Mouse (Mus musculus): ENCODE results near the gene Fign.

Fign gene

GRCm38 (mm10) chr2:64059477-64059876 lies 38.4 kb downstream of the Fign start:
- no peak for DNase-seq (ENCODE audit: low read depth, low spot score)

- DNase-seq (ENCODE audit: low read depth, low spot score): no peak
Measured at GRCm38 (mm10) chr2:64048142-64048541, 49.7 kb downstream of the Fign start.

- no peak for DNase-seq (ENCODE audit: low read depth, low spot score)
Measured at GRCm38 (mm10) chr2:64043099-64043498, 54.7 kb downstream of the Fign start.

- DNase-seq (ENCODE audit: low read depth, low spot score): no peak
Measured at GRCm38 (mm10) chr2:64035393-64035792, 62.4 kb downstream of the Fign start.

- no peak for DNase-seq (ENCODE audit: low read depth, low spot score)
Measured at GRCm38 (mm10) chr2:64033871-64034270, 64.0 kb downstream of the Fign start.

GRCm38 (mm10) chr2:64025961-64026360 lies 71.9 kb downstream of the Fign start:
- DNase-seq (ENCODE audit: low read depth, low spot score): no peak

- DNase-seq (ENCODE audit: low read depth, low spot score): no peak
Measured at GRCm38 (mm10) chr2:63994304-63995023, 103.4 kb downstream of the Fign start.

- no peak for DNase-seq (ENCODE audit: low read depth, low spot score)
Measured at GRCm38 (mm10) chr2:63985426-63985825, 112.4 kb downstream of the Fign start.

- no peak for DNase-seq (ENCODE audit: low read depth, low spot score)
Measured at GRCm38 (mm10) chr2:63982351-63982751, 115.5 kb downstream of the Fign start.

- no peak for DNase-seq (ENCODE audit: low read depth, low spot score)
Measured at GRCm38 (mm10) chr2:63981449-63981848, 116.4 kb downstream of the Fign start.

GRCm38 (mm10) chr2:63969633-63970032 lies 128.2 kb downstream of the Fign start:
- no peak for DNase-seq (ENCODE audit: low read depth, low spot score)

- peak; percentile 34 for DNase-seq (ENCODE audit: low read depth, low spot score)
Measured at GRCm38 (mm10) chr2:63931041-63931440, 166.8 kb downstream of the Fign start.

- DNase-seq (ENCODE audit: low read depth, low spot score): peak; percentile 2
Measured at GRCm38 (mm10) chr2:63926481-63927097, 171.2 kb downstream of the Fign start.

- no peak for DNase-seq (ENCODE audit: low read depth, low spot score)
Measured at GRCm38 (mm10) chr2:63925721-63926235, 172.1 kb downstream of the Fign start.

Measured in ZHBTc4 (cell line).